Mouse (Mus musculus) bone marrow, adult 2 months (tissue): ENCODE measurements around the gene Arhgap15.

Experiments used
- CTCF ChIP-seq: fragments of 200-500 bp; IDR thresholded peaks from 2 replicates; pipeline ENCODE4 v1.5.1; 2011; ENCODE audit warnings: low read length, control low read depth; ENCODE audit not compliant: control insufficient read depth, insufficient read depth
- POLR2A ChIP-seq: fragments of 200-500 bp; IDR thresholded peaks from 2 replicates; pipeline ENCODE4 v1.6.1; 2011; ENCODE audit warnings: low read depth, mild to moderate bottlenecking, control low read depth, low read length, borderline replicate concordance; ENCODE audit not compliant: control insufficient read depth

GRCm38 (mm10) chr2:44126044-44126695 is 377.5 kb downstream of the Arhgap15 start:
- TF ChIP-seq CTCF (no peak), POLR2A (no peak)
